Mouse (Mus musculus) kidney, postnatal 36 days (tissue): ENCODE measurements around the gene Bnipl.

ENCODE experiments used
- DNase-seq, 2 experiments: peaks; one replicate each; pipeline ENCODE4 v3.0.0; 2021 to 2022; ENCODE audit warnings: mixed read lengths in 2 of 2

Gene Bnipl

DNA sequence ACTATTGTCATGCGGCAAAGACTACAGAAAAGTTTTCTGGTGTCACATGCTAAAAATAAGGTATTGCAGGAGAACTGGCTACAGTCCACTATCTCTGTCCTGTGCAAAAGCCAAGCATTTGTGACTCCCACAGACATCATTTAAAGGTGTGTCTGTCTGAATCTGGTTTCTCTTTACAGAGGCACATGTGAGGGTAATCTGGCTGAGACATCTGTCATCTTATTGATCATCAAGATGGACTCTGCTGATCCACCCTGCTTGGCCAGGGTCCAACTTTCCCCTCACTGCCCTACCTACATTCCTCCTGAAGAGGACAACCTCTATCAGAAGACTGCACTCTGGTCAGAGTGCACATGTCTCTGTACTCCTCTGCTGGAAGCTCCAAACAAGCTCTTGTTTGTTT lies 26.2 kb upstream of the Bnipl start:
- DNase-seq, result peak in 1 of 2 experiments; percentile 55

- DNase-seq, result no peak
These were observed 25.5 kb upstream of the Bnipl start for GRCm38 (mm10) chr3:95276428-95276934.

GRCm38 (mm10) chr3:95275161-95275560 lies 24.2 kb upstream of the Bnipl start:
- DNase-seq, result no peak

DNA sequence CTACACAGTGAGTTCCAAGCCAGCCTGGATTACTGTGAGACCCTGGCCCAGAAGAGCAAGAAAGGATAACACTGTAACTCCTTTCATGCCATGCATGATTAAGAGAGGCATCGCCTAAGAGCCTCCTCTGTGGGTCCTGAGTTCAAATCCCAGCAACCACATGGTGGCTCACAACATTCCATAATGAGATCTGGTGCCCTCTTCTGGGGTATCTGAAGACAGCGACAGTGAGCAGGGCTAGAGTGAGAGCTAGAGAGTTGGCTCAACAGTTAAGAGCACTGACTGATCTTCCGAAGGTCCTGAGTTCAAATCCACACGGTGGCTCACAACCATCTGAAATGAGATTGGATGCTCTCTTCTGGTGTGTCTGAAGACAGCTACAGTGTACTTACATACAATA lies 23.5 kb upstream of the Bnipl start:
- DNase-seq, result no peak

- DNase-seq, result no peak
These were observed 22.5 kb upstream of the Bnipl start for GRCm38 (mm10) chr3:95273471-95273870.

- DNase-seq, result peak in 1 of 2 experiments; percentile 46
These were observed 19.9 kb upstream of the Bnipl start for GRCm38 (mm10) chr3:95270766-95271364.

- no peak for DNase-seq
These were observed 18.8 kb upstream of the Bnipl start for GRCm38 (mm10) chr3:95269789-95270188.

DNA sequence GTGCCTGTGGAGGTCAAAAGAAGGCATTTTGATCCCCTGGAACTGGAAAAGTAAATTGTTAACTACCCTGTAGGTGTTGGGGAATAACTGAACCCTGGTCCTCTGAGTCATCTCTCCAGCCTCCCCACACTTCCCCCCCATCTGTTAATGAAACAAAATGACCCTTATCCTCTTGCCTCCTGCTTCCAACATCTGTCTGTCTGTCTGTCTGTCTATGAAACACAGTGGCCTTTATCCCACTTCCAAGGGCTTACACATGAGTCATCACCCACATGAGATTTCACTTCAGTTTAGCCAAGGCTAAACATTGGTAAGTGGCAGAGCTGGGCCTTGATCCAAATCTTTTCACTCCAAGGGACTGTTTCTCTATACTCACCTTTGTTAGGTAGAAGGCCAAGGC lies 16.9 kb upstream of the Bnipl start:
- peak; percentile 47 to 71 for DNase-seq

- DNase-seq, result no peak
These were observed 15.1 kb upstream of the Bnipl start for GRCm38 (mm10) chr3:95266052-95266451.

DNA sequence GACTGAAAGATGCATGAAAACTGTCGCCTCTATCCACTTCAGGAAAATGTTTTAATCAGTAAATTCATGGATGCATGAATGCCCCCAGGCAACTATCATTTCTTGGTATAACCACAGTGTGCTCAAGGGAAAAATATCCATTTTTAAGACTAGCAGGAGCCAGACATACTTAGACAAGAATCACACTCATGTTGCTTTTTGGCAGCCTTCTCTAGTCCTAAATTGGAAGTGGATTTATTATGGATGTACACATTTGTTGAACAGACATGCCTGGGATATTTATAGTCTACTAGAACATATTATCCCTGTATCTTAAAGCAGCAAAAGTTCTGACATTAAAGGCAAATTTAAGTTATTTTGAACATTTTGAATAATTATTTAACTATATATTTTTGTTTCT lies 13.7 kb upstream of the Bnipl start:
- DNase-seq, result no peak

- peak; percentile 93 to 95 for DNase-seq
These were observed 12.2 kb upstream of the Bnipl start for GRCm38 (mm10) chr3:95263089-95263739.

GRCm38 (mm10) chr3:95261975-95262374 lies 11.0 kb upstream of the Bnipl start:
- no peak for DNase-seq

DNA sequence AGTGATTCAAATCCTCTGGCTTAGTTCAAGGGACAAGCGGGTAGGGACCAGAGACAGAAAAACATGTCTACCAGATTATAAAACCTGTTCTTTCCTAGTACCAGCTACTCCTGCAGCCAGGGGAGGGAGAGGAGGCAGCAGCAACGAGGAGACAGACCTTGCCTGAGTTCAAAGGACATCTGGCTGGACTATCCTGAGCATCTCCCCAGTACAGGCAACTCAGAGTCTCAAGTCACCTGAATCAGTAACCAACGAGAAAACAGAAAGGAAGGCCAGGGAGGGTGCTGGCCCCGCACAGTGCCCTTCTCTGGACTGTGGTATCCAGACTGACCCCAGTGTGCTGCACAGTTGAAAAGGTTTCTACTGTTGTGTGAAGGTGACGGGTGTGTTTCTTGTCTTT lies 5.9 kb upstream of the Bnipl start:
- peak; percentile 55 to 64 for DNase-seq

- DNase-seq, result no peak
These were observed 632 bp downstream of the Bnipl start for GRCm38 (mm10) chr3:95250361-95250760.

DNA sequence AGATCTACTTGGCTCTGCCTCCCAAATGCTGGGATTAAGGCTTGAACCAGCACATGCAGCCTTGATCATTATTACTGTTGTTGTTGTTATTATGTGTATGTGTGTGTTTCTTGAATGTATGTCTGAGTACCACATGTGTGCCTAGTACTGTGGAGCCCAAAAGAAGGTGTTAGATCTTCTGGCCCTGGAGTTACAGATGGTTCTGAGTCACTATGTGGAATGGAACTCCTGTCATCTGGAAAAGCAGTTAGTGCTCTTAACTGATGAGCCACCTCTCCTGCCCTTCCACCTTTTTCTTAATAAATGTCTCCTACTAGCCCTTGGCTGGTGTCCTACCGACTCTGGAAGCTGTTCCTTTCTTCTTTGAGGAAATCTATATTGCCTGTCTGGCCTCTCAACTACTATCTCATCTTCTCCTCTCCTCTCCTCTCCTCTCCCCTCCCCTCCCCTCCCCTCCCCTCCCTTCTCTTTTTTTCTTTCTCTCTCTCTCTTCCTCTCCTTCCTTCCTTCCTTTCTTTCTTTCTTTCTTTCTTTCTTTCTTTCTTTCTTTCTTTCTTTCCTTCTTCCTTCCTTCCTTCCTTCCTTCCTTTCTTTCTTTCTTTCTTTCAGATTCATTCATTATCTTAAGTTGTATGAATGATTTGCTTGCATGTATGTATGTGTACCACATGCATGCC lies 3.2 kb downstream of the Bnipl start:
- no peak for DNase-seq

DNA sequence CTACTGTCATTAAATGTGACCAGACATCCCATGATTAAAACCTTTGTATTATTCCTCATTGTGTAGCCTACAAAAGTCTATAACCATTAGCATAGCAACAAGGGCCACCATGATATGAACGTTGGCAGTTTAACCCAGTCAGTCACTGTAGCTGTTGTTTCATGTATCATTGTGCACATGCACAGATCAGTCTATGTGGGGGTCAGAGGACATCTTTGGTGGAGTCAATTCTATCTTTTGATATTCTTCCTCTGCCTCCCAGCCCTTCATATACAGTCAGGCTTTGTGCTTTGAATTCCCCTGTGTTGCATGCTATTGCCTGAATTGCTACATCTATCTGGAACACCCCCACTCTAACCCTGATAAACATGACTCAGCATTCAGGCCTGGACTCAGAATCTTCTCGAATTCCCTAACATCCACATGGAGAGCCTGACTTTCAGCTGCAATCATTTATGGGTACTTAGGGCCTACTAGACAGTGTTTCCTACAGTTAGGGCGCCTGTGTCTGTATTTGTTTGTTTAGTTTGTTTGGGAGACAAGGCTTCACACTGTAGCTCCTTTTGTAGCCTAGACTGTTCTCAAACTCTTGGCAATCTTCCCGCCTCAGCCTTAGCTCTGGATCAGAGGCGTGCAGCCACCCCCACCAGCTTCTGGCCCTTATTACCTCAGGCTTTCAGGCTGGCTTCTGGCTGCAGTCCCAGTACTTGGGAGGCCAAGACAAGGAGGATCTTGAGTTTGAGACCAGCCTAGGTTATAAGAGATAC lies 4.3 kb downstream of the Bnipl start:
- DNase-seq, result peak; percentile 61 to 69

DNA sequence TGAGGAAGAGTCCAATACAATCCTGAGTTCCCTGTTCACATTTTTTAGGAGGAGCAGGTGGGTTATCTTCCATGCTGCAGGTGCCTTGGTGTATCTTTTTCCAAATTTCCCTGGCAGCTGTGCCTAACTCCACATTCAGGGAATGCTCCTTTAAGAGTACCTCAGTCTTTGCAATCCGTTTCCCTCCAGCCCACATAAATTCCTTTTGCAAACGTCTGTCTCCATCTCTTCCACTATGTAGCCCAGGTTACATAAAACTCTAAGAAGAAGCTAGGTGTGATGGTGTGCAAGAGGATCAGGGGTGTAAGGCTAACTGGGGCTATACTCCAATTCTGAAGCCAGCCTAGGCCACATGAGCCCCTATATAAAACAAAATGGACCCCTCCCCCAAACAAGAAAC lies 7.9 kb downstream of the Bnipl start:
- DNase-seq, result no peak

- no peak for DNase-seq
These were observed 9.5 kb downstream of the Bnipl start, which contains the start of gene Gm128 for GRCm38 (mm10) chr3:95241498-95241897. TSS of gene Gm128 (minus strand) at chr3:95241598.

GRCm38 (mm10) chr3:95240900-95241299 lies 10.1 kb downstream of the Bnipl start:
- DNase-seq, result peak; percentile 21 to 27

GRCm38 (mm10) chr3:95239971-95240370 lies 11.0 kb downstream of the Bnipl start:
- DNase-seq, result peak; percentile 30 to 54

DNA sequence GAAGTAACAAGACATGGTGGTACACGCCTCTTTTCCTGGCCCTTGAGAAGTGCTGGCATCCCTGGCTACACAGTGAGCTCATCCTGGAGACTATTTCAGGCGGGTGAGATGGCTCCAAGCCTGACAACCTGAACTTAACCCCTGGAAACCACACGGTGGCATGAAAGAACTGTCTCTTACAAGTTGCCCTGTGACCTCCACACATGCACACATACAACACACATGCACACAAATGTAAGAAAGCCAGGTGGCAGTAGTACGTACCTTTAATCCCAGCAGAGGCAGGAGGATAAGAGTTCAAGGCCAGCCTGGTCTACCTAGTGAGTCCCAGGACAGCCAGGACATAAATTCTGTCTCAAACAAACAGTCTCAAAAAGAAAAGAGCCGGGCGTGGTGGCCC lies 12.0 kb downstream of the Bnipl start:
- DNase-seq, result peak in 1 of 2 experiments; percentile 21

DNA sequence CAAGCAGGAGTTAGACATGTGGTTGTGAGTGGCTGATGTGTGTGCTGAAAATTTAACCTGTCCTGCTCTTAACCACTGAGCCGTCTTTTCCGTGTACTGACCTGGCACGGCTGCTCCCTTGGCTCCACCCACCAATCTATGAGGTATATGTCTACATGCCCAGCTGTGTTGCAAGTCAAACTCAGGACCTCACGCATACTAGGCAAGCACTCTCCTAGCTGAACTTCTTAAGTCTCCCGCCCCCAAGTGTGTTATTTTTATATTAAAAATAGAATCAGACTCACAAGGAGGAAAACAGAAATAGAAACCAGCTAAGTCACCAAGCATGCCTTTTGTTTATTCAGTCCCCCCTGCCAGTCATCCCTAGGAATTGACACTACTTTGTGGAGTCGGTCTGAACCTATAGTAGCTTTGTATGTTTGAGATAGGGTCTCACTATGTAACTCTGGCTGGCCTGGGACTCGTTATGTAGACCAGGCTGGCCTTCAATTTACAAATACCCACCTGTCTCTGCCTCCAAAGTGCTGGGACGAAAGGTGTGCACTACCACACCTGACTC lies 13.4 kb downstream of the Bnipl start:
- no peak for DNase-seq
